Mouse (Mus musculus): ENCODE measurements around the gene Mtx1.

- TF ChIP-seq CTCF (IDR thresholded peaks at IDR 0.05; ENCODE audit: extremely low read depth, insufficient read depth, insufficient read length, insufficient replicate concordance) (no peak), POLR2A (IDR thresholded peaks at IDR 0.05; ENCODE audit: low read depth, low read length) (no peak)
Measured at GRCm38 (mm10) chr3:89244158-89244981, 17.5 kb upstream of the Mtx1 start.

Data from spleen, adult 2 months (tissue).